Mouse (Mus musculus): ENCODE measurements around the gene Hsd17b14. TPM values are rescaled to one million over a fixed set of nuclear protein-coding genes. Genes with fewer than 3 reads are reported as not detected.
A peak's percentile ranks its signal among the peaks of the same experiment; 100 is the strongest.
"Not testable (repeated sequence)": the region's sequence is repeated elsewhere in the genome, so short reads cannot be mapped to it uniquely, and the experiment has no call there.

Hsd17b14 gene
- total RNA-seq (2021): under 1 TPM in 1 of 2 experiments, not detected in 1; 0.39 TPM

DNA sequence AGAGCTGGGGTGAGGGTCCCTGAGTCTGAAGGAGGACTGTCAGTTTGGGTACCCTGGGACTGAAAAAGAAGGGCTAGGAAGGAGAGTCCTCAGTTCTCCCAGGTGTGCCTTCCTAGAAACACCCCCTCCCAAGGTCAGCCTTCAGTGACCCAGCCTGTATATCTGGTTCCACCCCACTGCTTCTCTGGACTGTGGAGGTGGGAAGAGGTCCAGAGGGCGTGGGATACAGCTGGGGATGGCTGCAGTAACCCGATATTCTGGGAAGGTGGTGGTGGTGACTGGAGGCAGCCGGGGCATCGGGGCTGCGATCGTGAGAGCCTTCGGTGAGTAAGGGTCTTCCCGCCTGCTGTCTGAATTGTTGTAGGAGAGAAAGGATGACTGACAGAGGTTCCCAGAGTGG is at the start of gene Hsd17b14:
Gene Hsd17b14, plus strand, starts transcription at position 150 of the 400 bp plus-strand sequence.
- no peak for DNase-seq (ENCODE audit: low spot score in 2 of 2)
- intact Hi-C loops (cut with DNase I): loop anchor here (2.0 kb wide), 1 partner anchor 36 kb away; no protein-coding TSS in a partner anchor

DNA sequence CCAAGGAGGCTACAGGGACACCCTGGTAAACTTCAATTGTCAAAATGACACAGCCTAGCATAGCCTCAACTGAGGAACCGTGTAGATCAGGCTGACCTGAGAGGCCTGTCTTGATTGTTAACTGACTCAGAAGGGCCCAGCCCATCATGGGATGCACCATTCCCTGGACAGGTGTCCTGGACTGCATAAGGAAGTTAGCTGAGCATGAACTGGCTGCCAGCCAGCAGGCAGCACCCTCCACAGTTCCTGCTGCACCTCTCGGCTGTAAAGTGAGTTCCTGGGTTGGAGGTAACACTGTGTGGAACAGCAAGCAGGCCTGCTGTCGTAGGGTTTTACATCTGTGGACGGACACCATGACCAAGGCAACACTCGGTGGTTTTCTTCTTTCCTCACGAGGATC is 47.1 kb upstream of the Hsd17b14 start:
- no peak for DNase-seq (ENCODE audit: low spot score in 2 of 2)
- intact Hi-C loops (cut with DNase I): no loop called here

DNA sequence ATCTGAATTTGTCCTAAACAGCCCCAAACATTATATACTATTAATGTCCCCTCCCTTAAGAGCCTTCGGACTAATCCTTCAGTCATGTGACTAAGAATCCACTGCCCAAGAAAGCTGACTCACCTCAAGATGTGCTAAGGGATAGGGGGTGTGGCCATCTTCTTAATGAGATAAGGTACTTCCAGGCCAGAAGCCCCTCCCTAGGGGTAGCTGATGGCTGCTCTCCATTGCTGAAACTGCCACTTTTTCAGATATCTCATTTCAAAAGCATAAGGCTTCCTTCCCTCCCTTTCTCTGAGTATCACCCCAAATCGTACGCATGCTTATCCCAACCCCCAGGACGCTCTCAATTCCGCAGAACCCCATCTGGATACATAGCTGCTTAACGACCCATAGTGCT is 46.1 kb upstream of the Hsd17b14 start:
- DNase-seq (ENCODE audit: low spot score in 2 of 2): no peak
- intact Hi-C loops (cut with DNase I): no loop called here

DNA sequence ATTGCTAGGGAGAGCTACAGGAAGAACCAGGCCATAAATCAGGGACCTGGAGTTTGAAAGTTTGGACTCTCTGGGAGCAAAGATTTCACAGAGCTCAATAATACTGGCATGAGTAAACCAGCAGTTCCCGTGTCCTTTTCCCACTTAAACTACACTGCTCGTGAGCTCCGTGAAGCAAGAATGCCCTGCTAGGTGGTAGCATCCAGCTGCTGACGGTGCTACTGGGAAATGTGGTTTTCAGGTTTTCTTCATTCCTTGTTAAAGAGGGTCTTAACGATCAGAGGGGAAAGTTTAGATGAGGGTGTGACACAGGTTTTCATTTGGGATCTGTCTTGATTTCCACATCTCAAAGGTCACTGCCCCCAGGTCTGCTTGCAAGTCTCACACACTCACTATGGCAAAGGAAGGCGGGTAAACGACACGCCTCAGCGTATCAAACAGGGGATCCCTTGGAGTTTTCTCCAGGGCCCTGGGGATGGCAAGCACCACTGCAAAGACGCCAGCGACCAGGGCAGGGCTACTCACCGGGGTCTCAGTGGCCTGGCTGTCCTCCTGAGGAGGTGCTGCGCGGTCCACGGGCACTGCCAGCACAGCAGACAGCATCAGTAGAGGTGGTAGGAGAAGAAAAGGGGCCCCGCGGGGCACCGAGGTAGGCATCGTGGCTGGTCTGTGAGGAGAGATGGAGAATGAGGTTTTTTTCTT is 45.4 kb upstream of the Hsd17b14 start:
- no peak for DNase-seq (ENCODE audit: low spot score in 2 of 2)
- intact Hi-C loops (cut with DNase I): no loop called here

DNA sequence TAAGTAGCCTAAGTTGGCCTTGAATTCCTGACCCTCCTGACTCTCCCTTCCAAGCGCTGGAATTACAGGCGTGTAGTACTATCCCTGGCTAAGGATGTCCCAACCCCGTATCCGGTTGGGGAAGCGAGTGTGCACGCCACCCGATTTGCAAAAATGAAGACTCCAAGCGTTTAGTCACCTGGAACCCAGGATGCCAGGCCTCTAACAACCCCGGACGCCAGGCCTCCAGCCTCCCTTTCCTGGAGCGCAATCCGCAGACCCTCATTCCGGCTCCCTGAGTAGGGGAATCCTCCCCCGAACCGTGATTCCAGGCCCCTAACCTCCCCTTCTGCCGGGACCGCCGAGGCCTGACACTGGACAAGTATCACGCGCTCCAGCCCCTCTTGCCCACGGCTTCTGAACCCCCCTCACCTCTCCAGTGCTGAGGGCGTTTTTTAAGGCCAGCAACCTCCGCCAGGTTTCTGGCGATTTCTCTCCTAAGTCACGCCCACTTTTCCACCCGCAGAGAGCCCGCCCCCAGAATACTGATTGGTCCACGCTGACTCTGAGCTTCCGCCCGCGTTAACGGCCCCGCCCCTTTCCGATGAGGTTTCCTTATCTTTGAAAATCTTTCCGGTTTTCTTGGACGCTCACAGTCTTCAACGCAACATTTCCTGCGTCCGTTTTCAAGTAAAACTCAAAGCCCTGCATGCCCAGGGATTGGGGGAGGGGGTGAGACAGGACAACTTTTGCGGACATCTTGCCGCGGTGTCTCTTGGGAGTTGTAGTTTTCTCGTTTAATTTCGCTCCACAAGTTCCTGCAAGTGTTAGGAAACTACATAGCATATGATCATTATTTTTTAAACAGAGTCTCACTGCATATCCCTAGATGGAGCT is 44.5 kb upstream of the Hsd17b14 start, which contains the start of gene Nucb1:
Gene Nucb1, minus strand, starts transcription at position 495 of the 876 bp plus-strand sequence.
- peak; percentile 86 to 90 for DNase-seq (ENCODE audit: low spot score in 2 of 2)
- intact Hi-C loops (cut with DNase I): no loop called here

DNA sequence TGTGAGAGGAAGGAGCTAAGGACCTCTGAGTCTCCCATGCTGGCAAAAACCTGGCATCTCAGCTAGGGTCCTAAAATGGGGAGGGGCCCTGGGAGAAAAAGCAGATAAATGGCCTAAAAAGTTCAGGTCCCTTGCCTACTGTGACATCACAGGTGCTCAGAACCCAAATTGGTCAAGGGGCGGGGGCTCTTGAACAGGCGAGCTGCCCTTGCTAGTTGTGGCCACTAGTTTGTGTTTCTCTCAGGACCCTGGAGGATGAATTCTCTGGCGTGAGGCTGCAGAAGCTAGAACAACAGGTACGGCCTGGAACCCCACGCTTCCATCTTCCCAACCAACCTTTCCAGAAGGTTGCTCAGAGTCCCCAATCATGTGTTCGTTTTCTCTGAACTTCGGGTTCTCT is 40.3 kb upstream of the Hsd17b14 start:
- intact Hi-C loops (cut with DNase I): no loop called here
- no peak for DNase-seq (ENCODE audit: low spot score in 2 of 2)

DNA sequence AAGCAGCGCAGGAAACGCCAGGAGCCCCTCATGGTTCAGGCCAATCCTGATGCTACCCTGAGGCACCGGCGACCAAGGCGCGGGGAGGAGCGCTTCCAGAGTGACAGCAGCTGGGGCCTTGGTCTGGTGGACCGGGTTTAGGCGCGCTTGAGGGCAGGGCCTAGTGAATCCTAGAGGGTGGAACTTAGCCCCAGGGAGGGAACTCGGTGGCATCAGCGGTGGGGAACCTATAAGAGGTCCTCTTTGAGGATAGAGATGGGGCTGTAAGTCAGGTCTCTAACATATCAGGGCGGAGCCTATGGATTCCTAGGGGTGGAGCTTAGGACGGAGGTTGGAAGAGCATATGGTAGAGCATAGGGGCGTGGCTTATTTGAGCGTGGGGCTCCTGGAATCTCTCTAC is 39.3 kb upstream of the Hsd17b14 start:
- DNase-seq (ENCODE audit: low spot score in 2 of 2): no peak
- intact Hi-C loops (cut with DNase I): no loop called here

DNA sequence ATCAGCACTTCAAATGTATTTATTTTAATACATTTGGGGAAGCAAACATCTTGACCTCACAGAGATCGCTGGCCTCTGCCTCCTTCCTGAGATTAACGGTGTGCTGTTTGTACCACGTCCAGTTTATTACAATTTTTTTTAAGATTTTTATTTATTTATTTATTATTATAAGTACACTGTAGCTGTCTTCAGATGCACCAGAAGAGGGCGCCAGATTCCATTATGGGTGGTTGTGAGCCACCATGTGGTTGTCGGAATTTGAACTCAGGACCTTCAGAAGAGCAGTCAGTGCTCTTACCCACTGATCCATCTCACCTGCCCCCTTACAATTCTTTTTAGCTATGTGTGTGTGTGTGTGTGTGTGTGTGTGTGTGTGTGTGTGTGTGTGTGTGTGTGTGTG is 37.8 kb upstream of the Hsd17b14 start:
- DNase-seq (ENCODE audit: low spot score in 2 of 2); intact Hi-C loops (cut with DNase I): not testable (repeated sequence)

DNA sequence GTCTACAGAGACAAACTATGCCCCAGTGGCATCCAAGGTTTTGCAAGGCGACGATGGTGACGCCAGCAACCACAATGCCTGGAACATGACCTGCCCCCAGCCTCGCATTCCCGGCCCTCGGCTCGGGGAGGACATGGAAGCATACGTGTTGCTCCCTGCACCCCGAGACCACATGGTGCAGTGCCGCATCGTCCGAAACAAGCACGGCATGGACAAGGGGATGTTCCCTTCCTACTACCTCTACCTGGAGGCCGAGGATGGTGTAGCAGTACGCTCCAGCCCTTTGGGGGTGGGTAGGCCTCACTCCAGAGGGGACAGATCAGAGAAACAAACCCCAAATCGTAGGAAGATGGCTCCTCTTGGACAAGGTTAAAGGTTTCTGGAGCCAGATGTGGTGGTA is 36.1 kb upstream of the Hsd17b14 start:
- no peak for DNase-seq (ENCODE audit: low spot score in 2 of 2)
- intact Hi-C loops (cut with DNase I): no loop called here

DNA sequence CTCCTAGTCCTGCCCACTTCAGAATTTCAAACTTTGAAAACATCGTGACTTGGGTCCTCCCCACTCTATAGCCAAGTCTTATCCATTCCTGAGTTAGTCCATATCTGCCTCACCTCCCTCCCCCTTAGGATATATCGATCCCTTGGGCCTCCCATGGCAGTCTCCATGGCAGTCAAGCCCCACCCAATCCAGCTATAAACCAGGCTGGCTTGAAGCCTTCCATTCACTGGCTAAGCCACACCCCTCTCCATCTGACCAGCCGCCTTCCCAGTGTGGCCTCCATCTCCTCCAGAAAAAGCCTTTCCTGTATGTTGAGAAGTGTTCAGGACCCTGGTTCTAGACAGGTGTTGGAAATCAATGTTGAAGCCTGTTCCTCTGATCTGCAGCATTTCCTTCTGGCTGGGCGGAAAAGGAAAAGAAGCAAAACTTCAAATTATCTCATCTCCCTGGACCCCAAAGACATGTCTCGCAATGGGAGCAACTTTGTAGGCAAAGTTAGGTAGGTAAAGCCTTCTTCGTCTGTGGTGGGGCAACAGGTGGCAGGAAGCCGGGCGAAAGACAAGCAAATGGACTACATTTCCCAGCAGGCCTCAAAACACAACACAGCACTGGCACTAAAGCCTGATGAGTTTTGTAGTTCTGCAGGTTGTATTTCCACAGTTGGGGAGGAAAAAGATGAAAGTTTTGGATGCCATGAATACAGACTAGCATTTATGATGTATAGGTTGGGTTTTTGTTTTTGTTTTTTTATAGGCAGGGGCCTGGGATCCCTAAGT is 35.2 kb upstream of the Hsd17b14 start:
- intact Hi-C loops (cut with DNase I): no loop called here
- DNase-seq (ENCODE audit: low spot score in 2 of 2): no peak

DNA sequence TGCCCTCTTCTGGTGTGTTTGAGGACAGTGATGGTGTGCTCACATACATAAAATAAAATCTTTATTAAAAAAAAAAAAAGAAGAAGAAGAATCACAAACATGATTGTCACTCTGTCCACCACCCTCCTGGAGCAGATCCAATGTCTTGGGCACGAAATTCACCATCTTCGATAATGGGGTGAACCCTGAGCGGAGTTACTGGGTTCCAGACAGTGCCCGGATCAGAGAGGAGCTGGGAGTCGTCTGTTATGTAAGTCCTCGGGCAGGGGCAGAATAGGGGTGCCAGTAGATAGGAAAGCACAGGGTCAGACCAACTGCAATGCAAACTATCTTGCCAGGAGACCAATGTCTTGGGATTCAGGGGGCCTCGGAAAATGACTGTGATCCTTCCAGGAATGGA is 34.1 kb upstream of the Hsd17b14 start:
- no peak for DNase-seq (ENCODE audit: low spot score in 2 of 2)
- intact Hi-C loops (cut with DNase I): no loop called here

DNA sequence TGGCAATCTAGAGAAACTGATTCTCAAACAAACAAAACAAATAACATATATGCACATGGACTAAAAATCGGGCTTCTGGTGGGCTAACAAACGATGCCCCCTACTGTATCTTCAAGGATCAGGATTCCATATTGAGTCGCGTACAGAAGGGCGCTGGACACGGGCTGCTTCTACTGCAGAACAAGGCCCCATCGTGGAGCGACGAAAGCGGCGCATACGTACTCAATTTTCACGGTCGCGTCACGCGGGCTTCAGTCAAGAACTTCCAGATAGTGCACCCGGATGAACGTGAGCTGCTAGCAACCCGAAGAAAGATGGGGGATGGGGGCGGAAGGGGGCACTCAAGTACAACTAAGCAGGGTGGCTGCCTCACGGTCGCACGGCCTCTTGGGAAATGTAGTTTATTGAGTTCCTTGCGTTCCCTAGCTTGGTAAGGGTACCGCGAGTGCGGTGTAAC is 32.9 kb upstream of the Hsd17b14 start:
- peak; percentile 88 to 89 for DNase-seq (ENCODE audit: low spot score in 2 of 2)
- intact Hi-C loops (cut with DNase I): no loop called here

DNA sequence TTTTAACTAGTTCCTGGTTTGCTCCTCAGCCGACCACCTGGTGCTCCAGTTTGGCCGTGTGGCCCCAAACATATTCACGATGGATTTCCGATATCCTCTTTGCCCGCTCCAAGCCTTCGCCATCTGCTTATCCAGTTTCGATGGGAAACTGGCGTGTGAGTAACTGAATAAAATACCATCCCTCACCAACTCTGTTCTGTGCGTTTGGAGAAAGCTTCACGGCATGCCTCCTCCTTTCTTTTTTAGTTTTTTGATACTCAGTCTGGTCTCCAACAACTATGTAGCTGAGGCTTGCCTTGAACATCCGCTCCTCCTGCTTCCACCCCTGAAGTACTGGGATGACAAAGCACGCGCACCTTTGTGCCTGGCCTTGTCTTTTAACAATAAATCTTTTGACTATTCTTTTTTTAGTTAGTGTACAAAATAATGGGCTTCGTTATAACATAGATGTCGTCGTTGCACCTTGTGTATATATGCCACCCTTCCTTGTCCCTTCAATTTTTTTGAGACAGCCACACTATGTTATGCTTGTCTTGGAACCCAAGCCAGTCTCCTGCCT is 32.4 kb upstream of the Hsd17b14 start:
- intact Hi-C loops (cut with DNase I): no loop called here
- no peak for DNase-seq (ENCODE audit: low spot score in 2 of 2)

DNA sequence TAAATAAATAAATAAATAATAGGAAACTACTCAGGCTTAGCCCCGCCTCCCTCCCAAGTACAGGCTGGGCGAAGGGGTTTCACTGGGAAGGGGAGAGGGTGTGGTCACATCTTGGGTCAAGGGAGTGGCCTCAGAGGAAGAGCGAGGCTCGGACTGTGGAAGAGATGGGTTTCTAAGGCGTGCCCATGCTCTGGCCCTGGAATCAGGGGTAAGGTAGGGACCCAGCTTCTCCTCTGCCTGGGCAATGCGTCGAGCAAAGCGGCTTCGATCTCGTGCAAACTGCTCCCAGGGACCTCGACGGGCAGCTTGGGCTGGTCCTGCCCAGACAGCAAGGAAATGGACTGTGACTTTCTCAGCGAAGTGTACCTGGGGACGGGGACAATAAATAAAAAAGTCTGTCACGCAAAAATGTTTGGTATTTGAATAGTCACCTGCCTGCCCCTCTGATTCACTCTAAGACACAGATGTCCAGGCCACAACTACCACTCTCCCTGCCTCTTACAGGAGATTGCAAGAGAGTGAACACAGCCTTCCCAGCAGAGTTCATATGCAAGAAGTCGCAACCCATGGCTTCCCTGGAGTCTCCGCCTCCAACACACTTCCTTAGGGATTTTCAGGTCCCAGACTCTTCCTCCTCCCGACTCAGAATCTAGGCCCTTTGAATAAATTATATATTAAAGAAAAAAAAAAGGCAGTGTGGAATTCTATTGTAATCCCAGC is 31.6 kb upstream of the Hsd17b14 start:
- no peak for DNase-seq (ENCODE audit: low spot score in 2 of 2)
- intact Hi-C loops (cut with DNase I): no loop called here

DNA sequence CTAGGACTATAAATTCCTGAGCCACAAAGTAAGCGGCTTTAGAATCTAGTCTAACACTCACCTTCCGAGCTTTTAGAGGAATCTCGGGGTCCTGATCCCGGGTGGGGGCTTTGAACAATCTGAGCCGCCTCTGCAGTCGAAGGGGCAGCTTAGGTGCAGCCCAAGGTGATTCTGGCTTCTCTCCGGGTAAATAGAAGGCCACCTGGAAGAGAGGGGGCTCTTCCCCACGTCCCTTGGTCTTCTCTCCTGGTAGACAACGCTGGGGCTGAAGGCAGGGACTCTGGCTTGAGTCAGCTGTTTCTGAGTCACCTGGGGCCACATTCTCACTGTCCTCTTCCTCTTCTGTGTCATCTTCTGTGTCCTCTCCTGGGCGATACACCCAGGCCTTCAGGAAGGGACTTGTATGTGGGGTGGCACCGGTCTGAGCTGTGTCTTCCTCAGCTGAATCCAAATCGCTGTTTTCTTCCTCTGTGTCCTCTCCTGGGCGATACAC is 31.0 kb upstream of the Hsd17b14 start:
- no peak for DNase-seq (ENCODE audit: low spot score in 2 of 2)
- intact Hi-C loops (cut with DNase I): no loop called here

DNA sequence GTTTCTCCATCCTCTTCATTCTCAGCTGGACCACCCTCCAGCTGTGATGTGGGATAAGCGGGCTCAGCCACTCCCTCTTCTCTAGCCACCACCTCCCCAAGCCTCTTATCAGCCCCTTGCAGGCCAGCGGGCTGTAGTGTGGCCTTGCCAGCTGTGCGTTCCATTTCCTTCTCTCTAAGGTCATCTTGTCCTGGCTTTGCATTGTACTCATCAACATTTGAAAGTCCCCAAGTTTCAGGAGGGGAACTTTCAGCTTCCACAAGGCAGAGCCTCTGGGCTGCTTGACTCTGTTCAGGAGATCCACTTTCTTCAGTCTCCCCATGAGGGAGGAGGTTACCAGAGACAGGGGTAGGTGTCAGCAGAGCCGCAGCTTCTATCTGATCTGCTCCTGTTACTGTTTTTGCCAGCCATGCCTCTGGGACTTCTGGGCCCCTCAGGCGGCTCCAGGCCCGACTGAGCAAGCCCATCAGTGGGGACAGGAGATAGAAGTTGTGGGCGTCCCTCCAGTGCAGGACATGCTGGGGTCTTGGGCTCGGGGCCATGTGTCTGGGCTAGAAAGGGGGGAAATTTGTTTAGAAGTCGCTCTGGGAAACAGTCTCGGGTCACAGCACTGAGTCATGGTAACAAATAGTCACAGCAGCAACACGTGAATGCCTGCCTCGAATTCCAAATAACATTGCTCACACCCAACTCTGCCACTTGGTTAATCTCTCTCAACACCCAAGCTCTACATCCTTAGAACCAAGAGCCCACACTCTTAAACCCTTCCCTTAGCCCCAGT is 29.7 kb upstream of the Hsd17b14 start:
- no peak for DNase-seq (ENCODE audit: low spot score in 2 of 2)
- intact Hi-C loops (cut with DNase I): loop anchor here (5.0 kb wide), 1 partner anchor 48 kb away; no protein-coding TSS in a partner anchor

DNA sequence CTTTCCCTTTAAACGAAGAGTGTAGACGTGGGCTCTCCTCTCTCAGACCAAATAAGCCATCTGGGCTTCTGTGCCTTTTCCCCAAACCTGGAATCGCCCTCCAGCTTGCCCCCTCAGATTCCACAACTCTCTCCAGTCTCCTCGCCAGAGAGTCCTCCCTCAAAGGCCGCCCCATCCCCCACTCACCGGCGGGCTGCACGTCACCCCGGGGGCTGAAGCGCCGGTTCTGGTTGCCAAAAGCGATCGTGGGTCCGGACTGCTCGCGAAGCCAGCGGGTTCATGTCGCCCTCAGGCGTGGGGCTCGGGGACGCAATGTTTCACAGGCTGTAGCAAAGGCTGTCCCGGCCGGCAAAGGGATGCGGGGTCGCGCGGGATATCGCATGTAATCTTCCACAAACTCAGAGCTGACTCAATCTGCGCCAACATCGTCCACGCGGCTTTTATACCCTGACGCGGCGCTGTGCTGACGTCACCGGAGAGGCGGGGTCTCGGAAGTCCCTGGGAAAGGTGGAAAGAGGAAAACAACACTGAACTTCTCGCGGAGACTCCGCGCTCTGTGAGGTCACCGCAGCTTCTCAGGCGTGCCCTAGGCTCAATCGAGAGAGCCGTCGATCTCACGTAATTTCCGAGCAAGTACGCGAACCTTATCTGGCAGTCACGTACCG is 28.8 kb upstream of the Hsd17b14 start, which contains the start of the genes Ppp1r15a and Plekha4:
Gene Ppp1r15a, minus strand, starts transcription at position 460 of the 665 bp plus-strand sequence.
Gene Plekha4, plus strand, starts transcription at position 522 of the 665 bp plus-strand sequence.
- DNase-seq (ENCODE audit: low spot score in 2 of 2): peak; percentile 94 to 95
- intact Hi-C loops (cut with DNase I): loop anchor here (5.0 kb wide), 1 partner anchor 49 kb away; no protein-coding TSS in a partner anchor
